9 mouse cellular contexts compared by ENCODE assay signal in the genomic region with DNA sequence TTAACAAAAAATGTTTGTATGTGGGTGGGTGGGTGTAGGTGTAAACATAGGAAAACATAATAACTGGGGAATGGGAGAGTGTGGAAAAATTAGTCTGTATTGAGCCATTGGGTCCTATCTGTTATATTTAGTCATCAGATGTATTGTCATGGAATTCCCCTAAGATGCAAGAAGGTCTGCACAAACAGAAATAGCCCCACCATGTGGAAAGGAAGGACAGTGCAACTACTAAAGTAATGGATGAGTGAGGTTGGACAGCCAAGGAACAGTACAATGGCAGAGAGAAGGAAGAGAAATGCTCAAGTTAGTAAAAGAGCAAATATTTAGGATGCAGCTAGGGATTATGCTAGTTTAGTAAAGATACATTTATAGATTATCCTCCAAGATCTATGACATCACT. TPM values are rescaled to one million over a fixed set of nuclear protein-coding genes. Genes with fewer than 3 reads are reported as not detected.
DNase-seq lines count a peak whose midpoint lies in the region; ATAC-seq and TF ChIP-seq lines count a peak whose summit lies in the region.
"Had no signal": no experiment of that assay in that cellular context is flagged by ENCODE, and none has a peak within 500 bp of the region (broad histone marks: within the 10 kb centered on the region; RNA-seq: fewer than 3 reads in every experiment).

No protein-coding gene starts in this region.

- TF ChIP-seq CTCF in intestine, postnatal 0 days (IDR thresholded peaks at IDR 0.05; ENCODE audit: low read depth) = peak; percentile 76

- no peak overlapping the region for H3K4me2 ChIP-seq in intestine, postnatal 0 days (replicated peaks; ENCODE audit: low read depth)
- no peak overlapping the region for H3K4me2 ChIP-seq in intestine, embryonic 16.5 days (ENCODE audit: low read depth, low read length)

- ATAC-seq in intestine, postnatal 0 days = no peak
- no peak for ATAC-seq in intestine, embryonic 16.5 days
- ATAC-seq in hematopoietic stem cell, adult 5-6 weeks (replicated peaks in 1 of 2; ENCODE audit: insufficient read depth in 1 of 2, low FRiP score in 2 of 2, low TSS enrichment in 1 of 2, low read depth in 1 of 2, poor library complexity in 2 of 2, severe bottlenecking in 2 of 2) = peak; percentile 34 to 69; a peak in 1 of 4 replicates

- H3K4me1 ChIP-seq in intestine, postnatal 0 days (replicated peaks; ENCODE audit: control insufficient read depth, insufficient read depth, low read length) = no peaks in the 10 kb centered on the region
- no peaks in the 10 kb centered on the region for H3K4me1 ChIP-seq in intestine, embryonic 16.5 days (ENCODE audit: control insufficient read depth, insufficient read depth, low read length)

- peaks cover 51% of the 10 kb centered on the region for H3K36me3 ChIP-seq in intestine, postnatal 0 days (ENCODE audit: control insufficient read depth, insufficient read depth)
- H3K36me3 ChIP-seq in intestine, embryonic 16.5 days (ENCODE audit: control insufficient read depth, insufficient read depth, low read length) = peaks cover 20% of the 10 kb centered on the region

- H3K27me3 ChIP-seq in intestine, postnatal 0 days (replicated peaks; ENCODE audit: control insufficient read depth, insufficient read depth, low read length) = no peaks in the 10 kb centered on the region
- no peaks in the 10 kb centered on the region for H3K27me3 ChIP-seq in intestine, embryonic 16.5 days (replicated peaks; ENCODE audit: control insufficient read depth, insufficient read depth, low read length)

- DNase-seq in CD4-positive, CD25-positive, alpha-beta regulatory T cell, adult 2 months (ENCODE audit: low read depth, low spot score) = peak; percentile 56
- peak; percentile 34 for DNase-seq in MN1 (ENCODE audit: low spot score)
- no peak for DNase-seq in right cerebral cortex, postnatal 36 days (ENCODE audit: low spot score in 2 of 2)
- no peak for DNase-seq in thymus, adult 18-20 months
- DNase-seq in right cerebral cortex, postnatal 25 days = no peak
- DNase-seq: gastrocnemius, postnatal 36 days had no signal

- H3K9me3 ChIP-seq in intestine, postnatal 0 days (ENCODE audit: control insufficient read depth) = no peaks in the 10 kb centered on the region
- no peaks in the 10 kb centered on the region for H3K9me3 ChIP-seq in intestine, embryonic 16.5 days (ENCODE audit: control insufficient read depth, low read length)

- H3K4me3 ChIP-seq in intestine, postnatal 0 days (ENCODE audit: low read depth, low read length) = no peak overlapping the region
- no peak overlapping the region for H3K4me3 ChIP-seq in intestine, embryonic 16.5 days (ENCODE audit: low read length)

- no peak overlapping the region for H3K27ac ChIP-seq in intestine, postnatal 0 days (ENCODE audit: low read depth, low read length)
- no peak overlapping the region for H3K27ac ChIP-seq in intestine, embryonic 16.5 days (ENCODE audit: low read length)

- H3K9ac ChIP-seq in intestine, postnatal 0 days (ENCODE audit: low read depth, low read length) = no peak overlapping the region
- H3K9ac ChIP-seq in intestine, embryonic 16.5 days (ENCODE audit: low read depth, low read length) = no peak overlapping the region

RNA-seq across cellular contexts. Expression of gene Cenpe, which starts 33.4 kb away (rescaled TPM):
- polyA plus RNA-seq in intestine, postnatal 0 days (2015; fragmentation: Nextera tagmentation; extraction: Ambion mirVana) = 5.4 and 5.6 TPM in 2 replicates
- 14.2 and 18.4 TPM in 2 replicates for polyA plus RNA-seq in intestine, embryonic 16.5 days (2015; fragmentation: Nextera tagmentation; extraction: Ambion mirVana)
- total RNA-seq in hematopoietic stem cell, adult 5-6 weeks (2017) = 46.9 and 57.7 TPM in 2 replicates

RNA-seq across cellular contexts. Expression of gene Bdh2, which starts 35.3 kb away (rescaled TPM):
- 5.6 and 8.0 TPM in 2 replicates for polyA plus RNA-seq in intestine, postnatal 0 days (2015; fragmentation: Nextera tagmentation; extraction: Ambion mirVana)
- polyA plus RNA-seq in intestine, embryonic 16.5 days (2015; fragmentation: Nextera tagmentation; extraction: Ambion mirVana) = 8.8 and 9.1 TPM in 2 replicates
- 8.4 and 10.1 TPM in 2 replicates for total RNA-seq in hematopoietic stem cell, adult 5-6 weeks (2017)

Comparison
In these comparisons a context has a peak if more than half of its experiments do, and no peak if none do; other contexts are left out.
1. ATAC-seq: peak in hematopoietic stem cell, adult 5-6 weeks (2 of 2); none in intestine, postnatal 0 days (single experiment) and intestine, embryonic 16.5 days (single experiment).
2. DNase-seq: peak in CD4-positive, CD25-positive, alpha-beta regulatory T cell, adult 2 months (single experiment) and MN1 (single experiment); none in right cerebral cortex, postnatal 36 days (0 of 2), thymus, adult 18-20 months (0 of 2) and right cerebral cortex, postnatal 25 days (single experiment).